Mouse (Mus musculus): ENCODE results near the gene Gna15. TPM values are rescaled to one million over a fixed set of nuclear protein-coding genes. Genes with fewer than 3 reads are reported as not detected.

Gna15 gene
- polyA plus RNA-seq, 1 experiment from 2014 or later = not detected

DNA sequence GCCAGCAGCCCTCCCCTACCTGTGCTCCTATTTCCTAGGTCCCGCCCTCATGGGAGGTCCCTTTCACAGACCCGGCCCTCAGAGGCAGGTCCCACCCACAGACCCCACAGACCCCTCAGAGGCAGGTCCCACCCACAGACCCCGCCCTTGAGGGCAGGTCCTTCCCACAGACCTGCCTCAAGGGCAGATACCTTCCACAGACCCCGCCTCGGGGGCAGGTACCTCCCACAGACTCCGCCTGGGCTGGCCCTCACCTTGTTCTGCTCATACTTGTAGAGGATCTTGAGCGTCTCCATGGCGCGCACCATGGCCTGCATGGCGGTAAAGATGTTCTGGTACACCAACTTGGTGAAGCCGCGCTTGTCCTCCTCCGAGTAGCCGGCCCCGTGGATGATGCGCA lies 10.8 kb upstream of the Gna15 start:
- H3K27me3 ChIP-seq = no peaks in the 10 kb centered on the region
- ATAC-seq = no peak
- ChIA-PET POLR2A (no interaction called here), CTCF (interaction anchor here (1.0 kb wide), 1 partner anchor 16 kb away, joined by 3 read pairs; no protein-coding TSS in a partner anchor)
- in situ Hi-C loops (cut with MboI; ENCODE audit: low pct_unique_long_range_greater_than_20kb) = no loop called here
- TF ChIP-seq CTCF (IDR thresholded peaks at IDR 0.05) = no peak
- no peak for DNase-seq (ENCODE audit: low read depth, low spot score)

DNA sequence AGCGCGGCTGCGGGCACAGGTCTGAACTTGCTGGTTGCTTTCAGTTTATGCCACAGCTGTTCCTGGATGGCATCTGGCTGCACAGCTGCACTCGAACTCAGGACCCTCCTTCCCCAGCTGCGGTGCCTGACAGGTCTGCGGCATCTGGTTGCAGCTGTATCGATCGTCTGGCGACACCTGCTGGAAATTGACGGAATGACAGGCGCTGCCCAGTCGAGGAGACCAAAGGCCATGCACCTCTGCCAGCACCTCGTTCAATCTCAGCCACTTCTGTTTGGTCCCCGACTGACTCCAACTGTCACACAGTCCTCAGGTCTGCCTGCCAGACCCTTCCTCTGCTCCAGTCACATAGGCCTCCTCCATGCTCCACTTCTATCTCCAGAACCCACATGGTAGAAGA lies 2.8 kb upstream of the Gna15 start:
- ChIA-PET CTCF (interaction anchor here (1.1 to 2.5 kb wide), 6 partner anchors 9 to 25 kb away, joined by 3 to 8 read pairs (median 4); no protein-coding TSS in a partner anchor), POLR2A (no interaction called here)
- TF ChIP-seq CTCF (IDR thresholded peaks at IDR 0.05) = no peak
- no peaks in the 10 kb centered on the region for H3K27me3 ChIP-seq
- in situ Hi-C loops (cut with MboI; ENCODE audit: low pct_unique_long_range_greater_than_20kb) = no loop called here
- peak; percentile 27 for ATAC-seq
- no peak for DNase-seq (ENCODE audit: low read depth, low spot score)

- DNase-seq (ENCODE audit: low read depth, low spot score) (no peak), ATAC-seq (no peak)
- CTCF ChIA-PET = interaction anchor here (2.4 kb wide), 1 partner anchor 26 kb away, joined by 7 read pairs; no protein-coding TSS in a partner anchor
- in situ Hi-C loops (cut with MboI; ENCODE audit: low pct_unique_long_range_greater_than_20kb) = no loop called here
- H3K27me3 ChIP-seq = no peaks in the 10 kb centered on the region
- TF ChIP-seq CTCF (IDR thresholded peaks at IDR 0.05) = no peak
- POLR2A ChIA-PET = interaction anchor here (0.8 kb wide), 1 partner anchor 29 kb away, joined by 3 read pairs; the partner anchor contains the start of gene Ncln
These were observed 1.1 kb upstream of the Gna15 start for GRCm38 (mm10) chr10:81525017-81525694.

- no peak for TF ChIP-seq CTCF (IDR thresholded peaks at IDR 0.05)
- in situ Hi-C loops (cut with MboI; ENCODE audit: low pct_unique_long_range_greater_than_20kb) = no loop called here
- ATAC-seq (no peak), DNase-seq (ENCODE audit: low read depth, low spot score) (no peak)
- CTCF ChIA-PET = interaction anchor here (1.4 kb wide), 1 partner anchor 21 kb away, joined by 3 read pairs; no protein-coding TSS in a partner anchor
- POLR2A ChIA-PET = no interaction called here
- no peaks in the 10 kb centered on the region for H3K27me3 ChIP-seq
These were observed 455 bp downstream of the Gna15 start for GRCm38 (mm10) chr10:81523570-81523969.

- in situ Hi-C loops (cut with MboI; ENCODE audit: low pct_unique_long_range_greater_than_20kb) = no loop called here
- DNase-seq (ENCODE audit: low read depth, low spot score) (no peak), ATAC-seq (no peak)
- POLR2A ChIA-PET = no interaction called here
- CTCF ChIA-PET = interaction anchor here (1.1 to 1.4 kb wide), 2 partner anchors 20 to 29 kb away, joined by 3 read pairs; no protein-coding TSS in a partner anchor
- H3K27me3 ChIP-seq = no peaks in the 10 kb centered on the region
- TF ChIP-seq CTCF (IDR thresholded peaks at IDR 0.05) = no peak
These were observed 883 bp downstream of the Gna15 start for GRCm38 (mm10) chr10:81523142-81523541.

GRCm38 (mm10) chr10:81519978-81520365 lies 4.1 kb downstream of the Gna15 start:
- no peak for DNase-seq (ENCODE audit: low read depth, low spot score)
- ChIA-PET POLR2A (no interaction called here), CTCF (interaction anchor here (1.5 to 2.4 kb wide), 3 partner anchors 16 to 31 kb away, joined by 4 to 13 read pairs (median 4); no protein-coding TSS in a partner anchor)
- in situ Hi-C loops (cut with MboI; ENCODE audit: low pct_unique_long_range_greater_than_20kb) = no loop called here
- peaks cover 3% of the 10 kb centered on the region for H3K27me3 ChIP-seq
- no peak for ATAC-seq
- no peak for TF ChIP-seq CTCF (IDR thresholded peaks at IDR 0.05)

- POLR2A ChIA-PET = no interaction called here
- no peak for ATAC-seq
These were observed 4.6 kb downstream of the Gna15 start for GRCm38 (mm10) chr10:81519227-81519977.

DNA sequence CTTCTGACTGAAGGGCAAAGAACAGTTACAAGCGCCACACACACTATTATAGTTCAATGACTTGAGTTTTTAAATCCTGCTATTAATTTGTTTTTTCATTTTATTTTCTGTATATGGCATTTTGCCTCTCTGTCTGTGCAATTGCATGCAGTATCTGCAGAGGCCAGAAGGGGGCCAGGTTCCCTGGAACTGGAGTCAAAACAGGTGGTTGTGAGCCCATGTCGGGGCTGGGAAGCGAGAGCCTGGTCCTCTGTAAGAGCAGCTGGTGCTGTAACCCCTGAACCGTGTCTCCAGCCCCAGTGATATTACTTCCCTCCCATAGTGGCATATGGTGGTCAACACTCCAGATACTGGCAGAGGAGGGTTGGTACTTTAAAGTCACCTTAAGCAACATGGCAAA lies 5.5 kb downstream of the Gna15 start:
- ATAC-seq (peak; percentile 47), DNase-seq (ENCODE audit: low read depth, low spot score) (no peak)
- TF ChIP-seq CTCF (IDR thresholded peaks at IDR 0.05) = no peak
- CTCF ChIA-PET = interaction anchor here (0.9 to 2.4 kb wide), 8 partner anchors 8 to 86 kb away, joined by 3 to 13 read pairs (median 3); no protein-coding TSS in a partner anchor
- H3K27me3 ChIP-seq = peaks cover 3% of the 10 kb centered on the region
- POLR2A ChIA-PET = no interaction called here
- in situ Hi-C loops (cut with MboI; ENCODE audit: low pct_unique_long_range_greater_than_20kb) = no loop called here

More at GRCm38 (mm10) chr10:81519227-81519977, 4.6 kb downstream of the Gna15 start:
- DNase-seq (ENCODE audit: low read depth, low spot score) = no peak
- in situ Hi-C loops (cut with MboI; ENCODE audit: low pct_unique_long_range_greater_than_20kb) = no loop called here
- peaks cover 3% of the 10 kb centered on the region for H3K27me3 ChIP-seq
- TF ChIP-seq CTCF (IDR thresholded peaks at IDR 0.05) = no peak
- CTCF ChIA-PET = interaction anchor here (0.9 to 2.4 kb wide), 8 partner anchors 9 to 85 kb away, joined by 3 to 13 read pairs (median 3); no protein-coding TSS in a partner anchor

GRCm38 (mm10) chr10:81517227-81517626 lies 6.8 kb downstream of the Gna15 start:
- ChIA-PET POLR2A (no interaction called here), CTCF (interaction anchor here (1.4 kb wide), 1 partner anchor 9 kb away, joined by 3 read pairs; no protein-coding TSS in a partner anchor)
- no peak for ATAC-seq
- H3K27me3 ChIP-seq = peaks cover 8% of the 10 kb centered on the region
- DNase-seq (ENCODE audit: low read depth, low spot score) = no peak
- no peak for TF ChIP-seq CTCF (IDR thresholded peaks at IDR 0.05)
- in situ Hi-C loops (cut with MboI; ENCODE audit: low pct_unique_long_range_greater_than_20kb) = no loop called here

DNA sequence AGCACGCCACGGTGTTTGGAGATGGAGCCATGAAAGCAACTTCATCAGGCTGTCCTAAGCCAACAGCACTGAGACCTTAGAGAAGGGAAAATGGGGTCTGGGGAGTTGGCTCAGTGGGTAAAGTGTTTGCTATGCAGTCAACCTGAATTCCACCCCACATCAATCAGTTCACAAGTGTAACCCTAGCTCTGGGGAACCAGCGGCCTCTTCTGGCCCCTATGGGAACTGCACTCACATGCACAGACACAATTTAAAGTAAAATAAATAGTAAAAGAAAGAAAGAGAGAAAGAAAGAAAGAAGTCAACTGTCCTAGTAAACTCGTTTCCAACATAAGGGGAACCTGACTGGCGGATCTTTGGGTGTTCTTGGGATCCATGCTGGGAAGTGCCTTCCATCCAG lies 10.2 kb downstream of the Gna15 start:
- TF ChIP-seq CTCF (IDR thresholded peaks at IDR 0.05) = no peak
- in situ Hi-C loops (cut with MboI; ENCODE audit: low pct_unique_long_range_greater_than_20kb) = no loop called here
- DNase-seq (ENCODE audit: low read depth, low spot score) = no peak
- ChIA-PET CTCF (no interaction called here), POLR2A (interaction anchor here (1.2 kb wide), 1 partner anchor 8 kb away, joined by 3 read pairs; no protein-coding TSS in a partner anchor)
- H3K27me3 ChIP-seq = peaks cover 18% of the 10 kb centered on the region
- no peak for ATAC-seq
